Mouse (Mus musculus): ENCODE measurements around the gene Prkra.

DNA sequence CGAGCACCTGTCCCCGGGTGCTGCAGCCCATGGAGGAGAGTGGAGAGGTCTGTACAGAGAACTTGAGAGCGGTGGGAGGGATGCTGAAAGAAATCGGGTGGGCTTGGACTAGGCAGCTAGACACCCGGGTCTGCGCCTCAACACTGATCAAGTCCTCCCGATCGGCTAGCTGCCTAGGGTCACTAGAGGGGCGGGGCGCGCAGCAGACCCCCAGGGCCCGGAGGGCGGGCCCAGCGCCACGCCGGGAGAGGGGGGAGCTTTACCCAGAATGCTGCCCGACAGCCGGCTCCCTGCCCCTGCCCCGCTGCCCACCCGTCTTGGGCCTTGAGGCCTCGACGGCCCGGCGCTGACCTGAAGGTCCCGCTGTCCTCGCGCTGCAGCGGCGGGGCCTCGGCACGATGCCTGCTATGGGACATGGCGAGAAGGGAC lies 360 bp downstream of the Prkra start:
- TF ChIP-seq GATA1 (IDR thresholded peaks at IDR 0.05; ENCODE audit: low read length) (no peak), TAL1 (IDR thresholded peaks at IDR 0.05; ENCODE audit: low read length) (no peak)
